In genomic region chr2:14295334-14295733, GRCm38 (mm10) we compare ENCODE assay signal across 9 mouse cellular contexts.
A peak's percentile ranks its signal among the peaks of the same experiment; 100 is the strongest.
DNase-seq lines count a peak whose midpoint lies in the region; ATAC-seq and TF ChIP-seq lines count a peak whose summit lies in the region.
"Had no signal": no experiment of that assay in that cellular context is flagged by ENCODE, and none has a peak within 500 bp of the region (broad histone marks: within the 10 kb centered on the region; RNA-seq: fewer than 3 reads in every experiment).

No protein-coding gene starts in this region.

- DNase-seq in ES-E14 (ENCODE audit: low read depth, low spot score), result peak; percentile 89
- DNase-seq in c-Kit-positive CD71-negative TER-119-negative erythroid progenitor cells, embryonic 14.5 days (ENCODE audit: low read depth), result peak; percentile 87
- DNase-seq in forebrain, embryonic 14.5 days (ENCODE audit: low spot score), result peak; percentile 88
- DNase-seq in heart, postnatal 4 days, result peak; percentile 96
- peak; percentile 88 for DNase-seq in layer of hippocampus, adult 9-11 months
- DNase-seq in lung, postnatal 36 days, result peak; percentile 96
- DNase-seq in retina, postnatal 7 days (ENCODE audit: low read depth, low spot score), result peak; percentile 76
- DNase-seq in urinary bladder, adult 2 months (ENCODE audit: low spot score), result peak; percentile 84

- no peak overlapping the region for H3K9ac ChIP-seq in ES-E14 (ENCODE audit: insufficient read depth, low read depth, low read length, poor library complexity, severe bottlenecking)
- no peak overlapping the region for H3K9ac ChIP-seq in forebrain, embryonic 14.5 days (ENCODE audit: low read length)

- no peaks in the 10 kb centered on the region for H3K36me3 ChIP-seq in ES-E14 (ENCODE audit: control insufficient read depth, insufficient read depth, low read length, poor library complexity, severe bottlenecking)
- H3K36me3 ChIP-seq in forebrain, embryonic 14.5 days (ENCODE audit: control insufficient read depth, insufficient read depth, low read length), result no peaks in the 10 kb centered on the region

- ATAC-seq in forebrain, embryonic 14.5 days, result peak; percentile 72

- no peak overlapping the region for H3K4me2 ChIP-seq in forebrain, embryonic 14.5 days (ENCODE audit: low read length)

- H3K27ac ChIP-seq in ES-E14 (ENCODE audit: insufficient read depth, low read depth, low read length, poor library complexity, severe bottlenecking), result no peak overlapping the region
- no peak overlapping the region for H3K27ac ChIP-seq in forebrain, embryonic 14.5 days (ENCODE audit: low read depth, low read length)
- H3K27ac ChIP-seq: macrophage had no signal

- peak overlapping the region; percentile 29 to 44; a peak in 3 of 4 replicates for H3K4me3 ChIP-seq in ES-E14 (ENCODE audit: insufficient read depth in 1 of 2, low read depth in 1 of 2, low read length in 2 of 2, poor library complexity in 1 of 2, severe bottlenecking in 1 of 2)
- H3K4me3 ChIP-seq in forebrain, embryonic 14.5 days (ENCODE audit: low read depth, low read length), result no peak overlapping the region

- no peaks in the 10 kb centered on the region for H3K9me3 ChIP-seq in ES-E14 (ENCODE audit: control insufficient read depth, insufficient read depth, low read depth, low read length)
- H3K9me3 ChIP-seq in forebrain, embryonic 14.5 days (replicated peaks; ENCODE audit: control insufficient read depth, low read length), result no peaks in the 10 kb centered on the region

- 33% methylated on average over 5 of the region's 5 CpGs for WGBS in forebrain, embryonic 14.5 days

- in situ Hi-C loops in ES-E14 (cut with MboI; ENCODE audit: low sequenced_read_pairs in 2 of 2, unreplicated experiment in 2 of 2), result no loop called here

- no peaks in the 10 kb centered on the region for H3K27me3 ChIP-seq in forebrain, embryonic 14.5 days (replicated peaks; ENCODE audit: control insufficient read depth, insufficient read depth, low read length)

- no peaks in the 10 kb centered on the region for H3K4me1 ChIP-seq in ES-E14 (ENCODE audit: control insufficient read depth in 2 of 2, insufficient read depth in 2 of 2, low read length in 2 of 2, poor library complexity in 1 of 2)
- H3K4me1 ChIP-seq in forebrain, embryonic 14.5 days (ENCODE audit: control insufficient read depth, insufficient read depth, low read length), result no peaks in the 10 kb centered on the region

TF ChIP-seq in ES-E14, 5 proteins besides CTCF, POLR2A, EP300 and RAD21:
- TF ChIP-seq ZC3H11A (IDR thresholded peaks at IDR 0.05; ENCODE audit: borderline replicate concordance, low read depth, low read length) (peak; percentile 98), CHD2 (IDR thresholded peaks at IDR 0.05; ENCODE audit: low read depth, low read length) (no peak)
